Mouse (Mus musculus) hindbrain, embryonic 14.5 days (tissue): ENCODE results near the gene Insm2. TPM values are rescaled to one million over a fixed set of nuclear protein-coding genes. Genes with fewer than 3 reads are reported as not detected.

Experiments
- ATAC-seq: fragments of 200-750 bp; cut with Nextera tagmentation; 2 replicates; pipeline ENCODE4 v1.8.0; 2017; ENCODE audit warnings: moderate number of reproducible peaks, mild to moderate bottlenecking, moderate TSS enrichment, moderate library complexity; ENCODE audit not compliant: low FRiP score
- DNase-seq: peaks from one replicate; pipeline ENCODE4 v3.0.0-alpha.2; 2015; ENCODE audit warnings: low spot score
- H3K27ac ChIP-seq: fragments of 300-500 bp; sonication (generic); 2 replicates; pipeline ENCODE4 v1.5.1; 2014; ENCODE audit warnings: mild to moderate bottlenecking, moderate library complexity
- H3K27me3 ChIP-seq: fragments of 300-500 bp; sonication (generic); 2 replicates; pipeline ENCODE4 v1.6.1; 2014; ENCODE audit warnings: mild to moderate bottlenecking, low read length, mixed read lengths; ENCODE audit not compliant: control insufficient read depth, insufficient read depth
- H3K36me3 ChIP-seq: fragments of 300-500 bp; sonication (generic); replicated peaks from 2 replicates; pipeline ENCODE4 v1.6.1; 2014; ENCODE audit not compliant: control insufficient read depth, insufficient read depth
- H3K4me1 ChIP-seq: fragments of 300-500 bp; sonication (generic); replicated peaks from 2 replicates; pipeline ENCODE4 v1.6.1; 2014; ENCODE audit warnings: antibody characterized with exemption, low read length, mixed read lengths; ENCODE audit not compliant: control insufficient read depth, insufficient read depth
- H3K4me2 ChIP-seq: fragments of 300-500 bp; sonication (generic); replicated peaks from 2 replicates; pipeline ENCODE4 v1.6.1; 2014; ENCODE audit warnings: mild to moderate bottlenecking, moderate library complexity
- H3K4me3 ChIP-seq: fragments of 300-500 bp; sonication (generic); replicated peaks from 2 replicates; pipeline ENCODE4 v1.5.1; 2014; ENCODE audit warnings: mild to moderate bottlenecking, low read length
- H3K9ac ChIP-seq: fragments of 300-500 bp; sonication (generic); 2 replicates; pipeline ENCODE4 v1.6.1; 2014
- H3K9me3 ChIP-seq: fragments of 300-500 bp; sonication (generic); 2 replicates; pipeline ENCODE4 v1.6.1; 2016; ENCODE audit warnings: low read length; ENCODE audit not compliant: control insufficient read depth
- WGBS: fragments of 180-500 bp; shearing (Covaris S2); extraction: QIAGEN DNeasy Blood & Tissue Kit; methylation state at CpG from one replicate; pipeline ENCODE4 v1.1.7; 2014; 5-methylcytosine and 5-hydroxymethylcytosine counted together
- polyA plus RNA-seq: library from polyadenylated mRNA; unstranded; fragments of >200 nt; fragmentation: Nextera tagmentation; extraction: Ambion mirVana; gene quantifications from 2 replicates; pipeline ENCODE4 v1.2.1, GENCODE M21; 2014

Insm2 gene
- polyA plus RNA-seq, 1 experiment from 2014 or later = 0.90 TPM

GRCm38 (mm10) chr12:55626711-55627110 is 27.5 kb downstream of the Insm2 start:
- H3K4me3 ChIP-seq = no peak overlapping the region
- H3K27me3 ChIP-seq = no peaks in the 10 kb centered on the region
- DNase-seq = no peak
- no peak overlapping the region for H3K9ac ChIP-seq
- ATAC-seq = no peak
- WGBS = 25% methylated on average over 4 of the region's 4 CpGs
- no peak overlapping the region for H3K4me2 ChIP-seq
- no peaks in the 10 kb centered on the region for H3K36me3 ChIP-seq
- 0 out of 2 replicates have a peak, but pooled peaks cover 3% of the 10 kb centered on the region for H3K4me1 ChIP-seq
- no peaks in the 10 kb centered on the region for H3K9me3 ChIP-seq
- no peak overlapping the region for H3K27ac ChIP-seq

GRCm38 (mm10) chr12:55648011-55648525 is 48.8 kb downstream of the Insm2 start:
- 93% methylated on average over 7 of the region's 7 CpGs for WGBS
- H3K4me1 ChIP-seq = no peaks in the 10 kb centered on the region
- no peaks in the 10 kb centered on the region for H3K9me3 ChIP-seq
- H3K36me3 ChIP-seq = no peaks in the 10 kb centered on the region
- no peak overlapping the region for H3K9ac ChIP-seq
- no peaks in the 10 kb centered on the region for H3K27me3 ChIP-seq
- no peak for DNase-seq
- no peak overlapping the region for H3K27ac ChIP-seq
- no peak overlapping the region for H3K4me3 ChIP-seq
- H3K4me2 ChIP-seq = no peak overlapping the region
- ATAC-seq = no peak

Other genes starting within 250 kb of the Insm2 start
- gene Psma6, start 215.2 kb upstream of the Insm2 start, polyA plus RNA-seq = 403 and 442 TPM in 2 replicates
- gene Nfkbia, start 106.8 kb upstream of the Insm2 start, polyA plus RNA-seq = 59.7 and 63.9 TPM in 2 replicates
- gene Aldoart2, start 34.2 kb upstream of the Insm2 start, polyA plus RNA-seq = not detected in 2 replicates
- 36.1 and 36.4 TPM in 2 replicates for gene Ralgapa1, start 221.7 kb downstream of the Insm2 start, polyA plus RNA-seq
- gene Brms1l, start 236.9 kb downstream of the Insm2 start, polyA plus RNA-seq = 42.0 and 46.8 TPM in 2 replicates